Mouse (Mus musculus): Measurements from ENCODE around the gene Gja5.

Gene Gja5

GRCm38 (mm10) chr3:96904393-96904792, at the start of gene Gja5:
Gene Gja5 (plus strand): TSS chr3:96904693.
- no peak for DNase-seq (ENCODE audit: low read depth, low spot score)

DNA sequence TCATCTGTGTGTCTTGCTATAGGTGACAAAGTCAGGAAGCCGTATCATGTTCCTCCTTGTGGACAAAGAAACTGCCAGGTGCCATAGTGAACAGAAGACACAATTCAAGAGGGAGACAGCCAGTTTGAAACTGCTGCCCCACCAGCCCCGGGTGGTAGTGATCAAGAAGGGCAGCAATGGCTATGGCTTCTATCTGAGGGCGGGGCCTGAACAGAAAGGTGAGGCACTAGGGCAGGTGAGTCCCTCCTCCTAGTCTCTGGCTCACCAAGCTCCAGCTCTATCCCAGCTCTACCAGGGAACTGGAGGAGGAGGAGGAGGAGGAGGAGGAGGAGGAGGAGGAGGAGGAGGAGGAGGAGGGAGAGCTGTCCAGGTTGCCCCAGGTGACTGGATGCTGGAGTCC, 48.7 kb upstream of the Gja5 start:
- no peak for DNase-seq (ENCODE audit: low read depth, low spot score)

GRCm38 (mm10) chr3:96860498-96860897, 44.0 kb upstream of the Gja5 start:
- DNase-seq (ENCODE audit: low read depth, low spot score) = no peak

DNA sequence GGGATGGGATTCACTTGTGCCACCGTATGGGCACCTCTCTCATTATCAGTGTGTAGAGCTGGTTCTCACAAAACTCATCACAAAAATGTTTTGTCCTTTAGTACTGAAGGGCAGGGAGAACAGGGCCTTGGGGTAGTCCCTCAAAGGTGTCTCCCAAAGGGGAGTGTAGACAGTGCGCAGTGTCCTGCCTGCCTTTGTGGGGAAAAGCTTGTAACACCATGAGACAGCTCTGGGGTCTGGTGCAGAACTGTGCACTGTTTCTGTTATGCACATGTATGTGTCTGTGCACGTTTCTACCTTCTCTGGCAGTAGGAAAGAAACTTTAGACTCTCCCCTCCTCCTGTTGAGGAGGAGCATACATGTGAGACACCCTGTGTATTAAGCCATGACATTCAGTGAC, 36.6 kb upstream of the Gja5 start:
- no peak for DNase-seq (ENCODE audit: low read depth, low spot score)

- no peak for DNase-seq (ENCODE audit: low read depth, low spot score)
Observed at GRCm38 (mm10) chr3:96868566-96868965, 35.9 kb upstream of the Gja5 start.

DNA sequence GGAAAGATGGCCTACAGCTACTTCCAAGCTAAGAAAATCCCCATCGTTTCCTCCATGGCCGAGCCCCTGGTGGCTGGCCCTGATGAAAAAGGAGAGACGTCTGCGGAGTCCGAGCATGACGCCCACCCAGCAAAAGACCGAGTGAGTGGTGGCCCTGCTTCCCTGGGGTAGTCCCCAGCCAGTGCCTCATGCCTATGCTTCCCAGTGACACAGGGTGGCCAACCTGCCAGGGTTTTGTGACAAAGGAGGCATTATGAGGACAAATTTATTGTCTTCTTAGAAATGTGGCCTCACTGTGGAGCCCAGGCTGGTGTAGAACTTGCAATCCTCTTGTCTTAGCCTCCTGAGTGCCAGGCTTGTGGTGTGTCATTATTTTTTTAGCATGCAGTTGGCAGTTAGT, 35.4 kb upstream of the Gja5 start:
- no peak for DNase-seq (ENCODE audit: low read depth, low spot score)

- DNase-seq (ENCODE audit: low read depth, low spot score) = no peak
Observed at GRCm38 (mm10) chr3:96870270-96870669, 34.2 kb upstream of the Gja5 start.

- no peak for DNase-seq (ENCODE audit: low read depth, low spot score)
Observed at GRCm38 (mm10) chr3:96871070-96871469, 33.4 kb upstream of the Gja5 start.

DNA sequence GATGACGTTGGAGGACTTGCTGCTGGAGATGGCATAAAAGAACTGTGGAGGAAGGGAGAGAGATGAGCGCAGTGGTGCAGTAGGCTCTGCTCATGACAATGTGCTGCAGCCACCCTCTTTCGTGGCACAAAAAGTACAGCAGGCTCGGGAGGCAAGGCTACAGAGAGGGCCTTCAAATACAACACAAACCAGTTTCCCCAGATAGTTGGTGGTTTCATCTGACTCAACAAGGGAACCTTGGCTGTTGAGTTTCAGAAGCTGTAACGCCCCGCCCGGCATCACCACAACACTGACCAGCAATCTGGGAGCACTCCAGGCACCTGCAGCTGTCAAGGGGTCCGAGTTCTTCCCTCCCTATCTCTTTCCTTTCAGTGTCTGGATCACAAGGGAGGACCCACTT, 32.0 kb upstream of the Gja5 start:
- no peak for DNase-seq (ENCODE audit: low read depth, low spot score)

DNA sequence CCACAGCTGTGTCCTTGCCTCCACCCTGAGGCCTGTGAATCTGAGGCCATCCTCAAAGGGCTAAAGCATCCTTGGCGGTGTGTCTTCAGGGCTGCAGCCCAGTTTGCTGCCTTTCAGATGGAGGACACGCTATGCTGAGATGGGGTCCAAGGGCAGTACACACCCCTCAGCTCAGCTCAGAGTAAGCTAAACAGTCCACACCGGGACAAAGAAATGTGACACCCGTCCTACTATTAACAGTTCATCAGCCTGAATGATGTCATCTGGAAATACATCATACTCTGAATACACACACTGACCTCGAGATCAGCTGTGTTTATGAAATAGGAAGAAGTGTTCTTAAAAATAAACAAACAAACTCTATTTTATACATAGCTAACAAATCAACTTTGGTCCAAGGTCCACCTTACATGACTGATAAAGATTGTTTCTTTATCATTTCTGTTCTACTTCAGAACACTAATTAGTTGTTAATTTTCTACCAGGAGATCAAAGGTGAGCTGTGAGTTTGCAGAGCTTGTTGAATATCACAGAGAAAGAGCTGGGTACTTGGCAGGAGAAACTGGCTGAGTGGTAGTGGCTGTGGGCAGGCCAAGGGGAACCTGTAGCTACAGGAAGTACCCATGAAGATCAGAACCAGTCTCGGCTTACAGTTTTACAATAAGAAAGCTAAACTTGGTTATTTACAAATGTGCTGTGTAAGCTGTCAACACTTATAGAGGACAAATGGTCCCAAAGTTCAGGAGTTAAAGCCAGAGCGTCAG, 29.5 kb upstream of the Gja5 start:
- DNase-seq (ENCODE audit: low read depth, low spot score) = no peak

- DNase-seq (ENCODE audit: low read depth, low spot score) = no peak
Observed at GRCm38 (mm10) chr3:96879536-96879935, 25.0 kb upstream of the Gja5 start.

DNA sequence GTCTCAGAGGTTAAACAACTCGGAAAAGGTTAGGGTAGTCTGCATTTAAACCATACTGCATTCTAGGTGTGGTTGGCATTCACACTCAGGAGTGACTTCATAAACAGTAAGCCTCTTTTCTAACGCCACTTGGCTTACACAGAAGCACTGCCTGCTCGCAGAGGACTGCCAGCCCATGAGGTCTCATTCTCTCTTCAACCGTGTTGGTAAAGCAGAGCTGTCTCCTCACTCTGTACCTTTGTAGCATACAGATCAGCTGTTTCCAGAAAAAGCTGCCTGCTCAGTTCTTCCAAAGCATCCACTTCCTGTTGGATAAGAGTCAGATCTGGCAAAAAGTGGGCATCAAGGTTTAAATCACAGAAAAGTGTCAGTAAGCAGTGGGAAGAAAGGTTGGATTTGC, 24.1 kb upstream of the Gja5 start:
- no peak for DNase-seq (ENCODE audit: low read depth, low spot score)

DNA sequence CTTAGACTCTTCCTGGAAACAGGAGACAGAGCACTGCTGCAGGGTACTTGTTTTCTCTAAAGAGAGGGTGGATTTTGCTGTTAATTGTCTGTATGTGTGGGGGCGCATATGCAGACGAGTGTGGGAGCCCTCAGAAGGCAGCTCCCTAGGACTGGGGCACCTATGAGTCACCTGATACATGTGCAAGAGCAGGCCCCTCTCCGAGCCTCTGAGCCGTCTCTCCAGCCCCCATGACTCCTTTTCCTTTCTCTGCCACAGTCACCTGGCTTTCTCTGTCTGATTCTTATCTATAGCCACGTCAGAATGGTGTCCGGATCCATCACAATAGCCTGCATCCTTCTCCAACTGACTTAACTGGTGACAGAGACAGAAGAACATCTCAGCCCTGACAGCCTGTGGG, 22.9 kb upstream of the Gja5 start:
- no peak for DNase-seq (ENCODE audit: low read depth, low spot score)

- no peak for DNase-seq (ENCODE audit: low read depth, low spot score)
Observed at GRCm38 (mm10) chr3:96882061-96882849, 22.2 kb upstream of the Gja5 start.

DNA sequence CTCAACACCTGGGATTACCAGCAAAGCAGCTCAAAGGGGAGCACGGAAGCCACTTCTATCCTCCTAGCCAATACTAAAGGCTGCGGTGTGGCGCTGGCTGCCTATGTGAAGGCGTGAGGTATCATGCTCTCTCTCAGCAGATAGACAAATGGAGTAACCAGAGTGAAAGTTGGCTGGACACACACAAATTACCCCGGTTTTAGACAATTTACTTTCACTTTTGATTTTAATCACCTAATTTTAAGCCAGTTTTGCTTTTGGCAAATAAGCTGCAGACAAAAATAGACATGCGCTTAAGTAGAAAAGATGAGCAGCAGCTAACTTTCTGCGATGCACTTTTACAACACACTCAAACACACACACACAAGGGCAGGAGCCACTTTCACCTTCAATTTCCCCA, 20.8 kb upstream of the Gja5 start:
- DNase-seq (ENCODE audit: low read depth, low spot score) = no peak

GRCm38 (mm10) chr3:96902336-96902999, 2.0 kb upstream of the Gja5 start:
- DNase-seq (ENCODE audit: low read depth, low spot score) = no peak

- peak; percentile 92 for DNase-seq (ENCODE audit: low read depth, low spot score)
Observed at GRCm38 (mm10) chr3:96904851-96905541, 503 bp downstream of the Gja5 start, which contains the start of gene Gpr89. Gene Gpr89 (minus strand): TSS chr3:96905346.

DNA sequence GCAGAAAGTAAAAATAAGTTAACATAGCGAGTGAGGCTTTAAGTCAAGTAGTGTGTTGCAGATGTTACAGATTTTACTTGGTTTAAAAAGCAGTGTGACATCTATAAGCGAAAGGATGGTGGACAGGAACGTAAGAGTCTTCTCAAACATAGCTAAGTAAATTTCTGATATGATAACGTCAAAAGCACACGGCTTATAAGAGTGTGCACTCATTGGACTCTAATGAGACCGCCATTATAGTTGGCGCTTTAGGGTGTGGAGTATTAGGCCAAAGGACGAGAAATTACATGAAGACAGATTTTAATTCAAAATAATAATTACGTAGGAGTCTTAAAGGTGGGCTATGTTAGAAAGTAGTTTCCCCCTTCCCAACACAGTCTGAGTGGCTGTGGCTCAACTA, 1.1 kb downstream of the Gja5 start:
- no peak for DNase-seq (ENCODE audit: low read depth, low spot score)

- no peak for DNase-seq (ENCODE audit: low read depth, low spot score)
Observed at GRCm38 (mm10) chr3:96920991-96921390, 16.5 kb downstream of the Gja5 start.

DNA sequence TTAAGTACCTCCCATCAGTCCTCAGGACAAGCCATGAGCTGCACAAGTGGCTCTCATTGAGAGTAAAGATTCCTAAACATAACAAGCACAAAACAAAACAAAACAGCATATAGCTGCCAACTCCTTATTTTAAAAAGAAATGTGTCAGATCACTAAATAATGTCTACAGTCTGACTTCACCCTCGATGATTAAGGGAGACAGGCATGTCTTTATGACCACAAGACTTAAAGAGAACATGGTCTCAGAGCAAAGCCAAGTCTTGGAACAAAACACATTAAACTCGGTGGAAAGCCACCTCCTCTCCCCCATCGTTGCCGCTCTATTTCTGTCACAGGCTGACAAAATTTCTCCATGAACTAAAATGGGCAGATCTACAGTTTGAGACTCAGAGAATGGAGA, 20.1 kb downstream of the Gja5 start:
- DNase-seq (ENCODE audit: low read depth, low spot score) = peak; percentile 56

DNA sequence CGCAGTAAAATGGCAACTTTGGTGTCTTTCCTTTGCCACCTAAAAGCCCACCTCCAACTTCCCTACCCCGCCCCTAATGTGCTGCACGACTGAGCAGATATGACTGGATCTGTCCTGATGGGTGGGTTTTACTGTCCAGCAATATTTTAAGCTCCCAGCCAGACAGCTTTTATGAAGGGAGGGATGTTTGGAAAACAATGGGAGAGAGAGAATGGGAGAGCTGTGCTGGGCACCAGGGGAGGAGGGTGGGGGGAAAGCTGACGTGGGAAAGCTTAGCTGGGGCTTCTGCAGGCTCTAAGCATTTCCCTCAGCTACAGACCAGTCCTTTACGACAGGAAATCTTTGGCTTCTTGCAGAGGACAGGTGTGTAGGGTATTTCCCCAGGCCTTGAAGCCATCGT, 21.4 kb downstream of the Gja5 start, which contains the start of gene Gja8:
TSS of gene Gja8 (minus strand) at position 101 of the 400 bp plus-strand sequence.
- no peak for DNase-seq (ENCODE audit: low read depth, low spot score)

- no peak for DNase-seq (ENCODE audit: low read depth, low spot score)
Observed at GRCm38 (mm10) chr3:96931261-96931681, 26.8 kb downstream of the Gja5 start.

All from 3T3-L1 (cell line).